Mouse (Mus musculus) ES-E14 (cell line): Measurements from ENCODE around the gene Lrp4. TPM values are rescaled to one million over a fixed set of nuclear protein-coding genes. Genes with fewer than 3 reads are reported as not detected.
"Not testable (repeated sequence)": the region's sequence is repeated elsewhere in the genome, so short reads cannot be mapped to it uniquely, and the experiment has no call there.

Experiments
- DNase-seq: peaks from one replicate; pipeline ENCODE4 v3.0.0-alpha.2; 2013; ENCODE audit warnings: low read depth, low spot score
- H3K27ac ChIP-seq: 2 replicates; pipeline ENCODE4 v1.5.1; 2012; ENCODE audit warnings: low read depth, mild to moderate bottlenecking, low read length, moderate library complexity, mixed read lengths; ENCODE audit not compliant: poor library complexity, insufficient read depth, severe bottlenecking
- H3K36me3 ChIP-seq: 2 replicates; pipeline ENCODE4 v1.6.1; 2012; ENCODE audit warnings: mild to moderate bottlenecking, low read length, moderate library complexity, mixed read lengths; ENCODE audit not compliant: control insufficient read depth, poor library complexity, insufficient read depth, severe bottlenecking
- H3K4me1 ChIP-seq, 2 experiments: fragments of 150-350 bp in 1 of 2; sonication (generic) in 1 of 2; 2 replicates each; pipeline ENCODE4 v1.6.1; 2012; ENCODE audit warnings: low read length in 2 of 2, mild to moderate bottlenecking in 1 of 2, mixed read lengths in 1 of 2; ENCODE audit not compliant: control insufficient read depth in 2 of 2, insufficient read depth in 2 of 2, poor library complexity in 1 of 2
- H3K4me3 ChIP-seq, 2 experiments: fragments of 150-350 bp in 1 of 2; sonication (generic) in 1 of 2; 2 replicates each; pipeline ENCODE4 v1.5.1; 2012; ENCODE audit warnings: low read length in 2 of 2, low read depth in 1 of 2, mild to moderate bottlenecking in 1 of 2, mixed read lengths in 1 of 2; ENCODE audit not compliant: insufficient read depth in 1 of 2, poor library complexity in 1 of 2, severe bottlenecking in 1 of 2
- H3K9ac ChIP-seq: 2 replicates; pipeline ENCODE4 v1.6.1; 2012; ENCODE audit warnings: low read depth, mild to moderate bottlenecking, low read length, mixed read lengths; ENCODE audit not compliant: poor library complexity, insufficient read depth, severe bottlenecking
- H3K9me3 ChIP-seq: fragments of 150-350 bp; sonication (generic); 2 replicates; pipeline ENCODE4 v1.6.1; 2012; ENCODE audit warnings: low read depth, mild to moderate bottlenecking, low read length; ENCODE audit not compliant: control insufficient read depth, insufficient read depth
- CHD2 ChIP-seq: IDR thresholded peaks from 2 replicates; pipeline ENCODE4 v1.6.1; 2014; ENCODE audit warnings: mild to moderate bottlenecking, low read depth, low read length, inconsistent platforms
- HCFC1 ChIP-seq: IDR thresholded peaks from 2 replicates; pipeline ENCODE4 v1.6.1; 2012; ENCODE audit warnings: low read length, inconsistent platforms, borderline replicate concordance; ENCODE audit not compliant: insufficient read depth
- MAFK ChIP-seq: IDR thresholded peaks from 2 replicates; pipeline ENCODE4 v1.6.1; 2014; ENCODE audit warnings: mild to moderate bottlenecking, low read depth, low read length, inconsistent platforms; ENCODE audit not compliant: insufficient read depth
- ZC3H11A ChIP-seq: IDR thresholded peaks from 2 replicates; pipeline ENCODE4 v1.6.1; 2012; ENCODE audit warnings: low read depth, mild to moderate bottlenecking, inconsistent platforms, low read length, borderline replicate concordance
- ZNF384 ChIP-seq: IDR thresholded peaks from 2 replicates; pipeline ENCODE4 v1.6.1; 2012; ENCODE audit warnings: low read depth, low read length, inconsistent platforms
- in situ Hi-C, 2 experiments: fragments of 600-800 bp; cut with MboI; formaldehyde crosslinking; loops; one replicate each; pipeline ENCODE4 v1.15.1; 2025; ENCODE audit warnings: low sequenced_read_pairs in 2 of 2, inconsistent platforms in 1 of 2; ENCODE audit not compliant: unreplicated experiment in 2 of 2
- total RNA-seq: library from RNA; depleted of rRNA; stranded (reverse); fragments of 300-350 nt; gene quantifications from 2 replicates; pipeline ENCODE4 v1.2.3, GENCODE M21; 2012

The Lrp4 gene
- total RNA-seq, 1 experiment = 14.2 TPM

GRCm38 (mm10) chr2:91487295-91487694 lies 30.0 kb downstream of the Lrp4 start:
- H3K36me3 ChIP-seq, DNase-seq, H3K27ac ChIP-seq, H3K9ac ChIP-seq, H3K4me1 ChIP-seq, H3K4me3 ChIP-seq, H3K9me3 ChIP-seq: not testable (repeated sequence)
- in situ Hi-C loops = loop anchor here (10.0 to 25.0 kb wide), 2 partner anchors 202 to 375 kb away; partner anchors contain the start of gene Mybpc3 (in 1 of the 2)
- peak; percentile 89 for TF ChIP-seq ZNF384

GRCm38 (mm10) chr2:91492071-91492635 lies 34.8 kb downstream of the Lrp4 start:
- in situ Hi-C loops = loop anchor here in 1 of 2 experiments (25.0 kb wide), 1 partner anchor 380 kb away; the partner anchor contains the start of gene Mybpc3
- TF ChIP-seq MAFK (no peak), ZNF384 (no peak), HCFC1 (no peak), ZC3H11A (no peak), CHD2 (no peak)
- DNase-seq = no peak
- peaks cover 23% of the 10 kb centered on the region; the same call in 1 of the 2 replicates for H3K36me3 ChIP-seq
- no peak overlapping the region for H3K27ac ChIP-seq
- no peaks in the 10 kb centered on the region for H3K9me3 ChIP-seq
- no peaks in the 10 kb centered on the region for H3K4me1 ChIP-seq
- H3K4me3 ChIP-seq = no peak overlapping the region
- no peak overlapping the region for H3K9ac ChIP-seq

GRCm38 (mm10) chr2:91493981-91494380 lies 36.7 kb downstream of the Lrp4 start:
- DNase-seq = no peak
- no peaks in the 10 kb centered on the region for H3K4me1 ChIP-seq
- no peak overlapping the region for H3K9ac ChIP-seq
- no peak for TF ChIP-seq ZC3H11A
- TF ChIP-seq ZNF384 = no peak
- no peaks in the 10 kb centered on the region for H3K9me3 ChIP-seq
- no peak overlapping the region for H3K27ac ChIP-seq
- no peak overlapping the region for H3K4me3 ChIP-seq
- H3K36me3 ChIP-seq = peaks cover 18% of the 10 kb centered on the region; the same call in 1 of the 2 replicates
- in situ Hi-C loops = loop anchor here in 1 of 2 experiments (25.0 kb wide), 1 partner anchor 382 kb away; the partner anchor contains the start of gene Mybpc3

- Histone ChIP-seq H3K9me3 (no peaks in the 10 kb centered on the region), H3K36me3 (peaks cover 17% of the 10 kb centered on the region; the same call in 1 of the 2 replicates), H3K27ac (no peak overlapping the region; the same call in 1 of the 2 replicates), H3K4me3 (no peak overlapping the region), H3K4me1 (no peaks in the 10 kb centered on the region), H3K9ac (no peak overlapping the region)
- in situ Hi-C loops = loop anchor here in 1 of 2 experiments (25.0 kb wide), 1 partner anchor 386 kb away; the partner anchor contains the start of gene Mybpc3
- no peak for TF ChIP-seq HCFC1
- TF ChIP-seq ZC3H11A = no peak
- no peak for TF ChIP-seq MAFK
- TF ChIP-seq CHD2 = no peak
- TF ChIP-seq ZNF384 = no peak
- no peak for DNase-seq
These were observed 40.9 kb downstream of the Lrp4 start for GRCm38 (mm10) chr2:91498093-91498719.

GRCm38 (mm10) chr2:91508076-91508475 lies 50.8 kb downstream of the Lrp4 start:
- no peak overlapping the region for H3K4me3 ChIP-seq
- DNase-seq = no peak
- in situ Hi-C loops = no loop called here
- H3K9ac ChIP-seq = no peak overlapping the region
- H3K9me3 ChIP-seq = no peaks in the 10 kb centered on the region
- TF ChIP-seq ZNF384 = no peak
- no peak for TF ChIP-seq CHD2
- no peak for TF ChIP-seq ZC3H11A
- no peak for TF ChIP-seq MAFK
- TF ChIP-seq HCFC1 = no peak
- peaks cover 8% of the 10 kb centered on the region; the same call in 1 of the 2 replicates for H3K36me3 ChIP-seq
- no peak overlapping the region for H3K27ac ChIP-seq
- H3K4me1 ChIP-seq = no peaks in the 10 kb centered on the region
